Mouse (Mus musculus) forebrain, postnatal 0 days (tissue): ENCODE results near the gene Tcte1. TPM values are rescaled to one million over a fixed set of nuclear protein-coding genes. Genes with fewer than 3 reads are reported as not detected.
A peak's percentile ranks its signal among the peaks of the same experiment; 100 is the strongest.

ENCODE experiments used
- ATAC-seq: fragments of 200-750 bp; cut with Nextera tagmentation; 2 replicates; pipeline ENCODE4 v1.8.0; 2017; ENCODE audit warnings: mild to moderate bottlenecking, moderate library complexity
- DNase-seq: peaks from one replicate; pipeline ENCODE4 v3.0.0-alpha.2; 2015
- H3K27ac ChIP-seq: fragments of 300-500 bp; sonication (generic); 2 replicates; pipeline ENCODE4 v1.5.1; 2014; ENCODE audit warnings: low read depth, mild to moderate bottlenecking, antibody characterized with exemption, low read length, moderate library complexity, mixed read lengths
- H3K27me3 ChIP-seq: fragments of 300-500 bp; sonication (generic); 2 replicates; pipeline ENCODE4 v1.6.1; 2014; ENCODE audit warnings: mild to moderate bottlenecking, low read length, mixed read lengths; ENCODE audit not compliant: insufficient read depth
- H3K36me3 ChIP-seq: fragments of 300-500 bp; sonication (generic); 2 replicates; pipeline ENCODE4 v1.6.1; 2014; ENCODE audit warnings: mild to moderate bottlenecking, moderate library complexity; ENCODE audit not compliant: insufficient read depth
- H3K4me1 ChIP-seq: fragments of 300-500 bp; sonication (generic); 2 replicates; pipeline ENCODE4 v1.6.1; 2014; ENCODE audit warnings: antibody characterized with exemption; ENCODE audit not compliant: insufficient read depth
- H3K4me2 ChIP-seq: fragments of 300-500 bp; sonication (generic); 2 replicates; pipeline ENCODE4 v1.6.1; 2014; ENCODE audit warnings: low read depth, mild to moderate bottlenecking, moderate library complexity
- H3K4me3 ChIP-seq: fragments of 300-500 bp; sonication (generic); 2 replicates; pipeline ENCODE4 v1.5.1; 2014; ENCODE audit warnings: low read depth, low read length, mixed read lengths
- H3K9ac ChIP-seq: fragments of 300-500 bp; sonication (generic); 2 replicates; pipeline ENCODE4 v1.6.1; 2014; ENCODE audit warnings: mild to moderate bottlenecking
- H3K9me3 ChIP-seq: fragments of 300-500 bp; sonication (generic); 2 replicates; pipeline ENCODE4 v1.6.1; 2016; ENCODE audit warnings: low read length
- CTCF ChIP-seq: sonication (generic); IDR thresholded peaks from 2 replicates; pipeline ENCODE4 v1.5.1; 2016; ENCODE audit warnings: antibody characterized with exemption, control low read depth, low read depth
- WGBS: fragments of 180-500 bp; shearing (Covaris S2); extraction: QIAGEN DNeasy Blood & Tissue Kit; methylation state at CpG from one replicate; pipeline ENCODE4 v1.1.7; 2014; 5-methylcytosine and 5-hydroxymethylcytosine counted together
- polyA plus RNA-seq: library from polyadenylated mRNA; unstranded; fragments of >200 nt; fragmentation: Nextera tagmentation; extraction: Ambion mirVana; gene quantifications from 2 replicates; pipeline ENCODE4 v1.2.1, GENCODE M21; 2015
- total RNA-seq: library from RNA; depleted of rRNA; stranded (reverse); fragments of >200 nt; gene quantifications from 2 replicates; pipeline ENCODE4 v1.2.3, GENCODE M21; 2014

The Tcte1 gene
- total and polyA plus RNA-seq, 2 experiments from 2014 or later, result 1.4 to 5.7 TPM

DNA sequence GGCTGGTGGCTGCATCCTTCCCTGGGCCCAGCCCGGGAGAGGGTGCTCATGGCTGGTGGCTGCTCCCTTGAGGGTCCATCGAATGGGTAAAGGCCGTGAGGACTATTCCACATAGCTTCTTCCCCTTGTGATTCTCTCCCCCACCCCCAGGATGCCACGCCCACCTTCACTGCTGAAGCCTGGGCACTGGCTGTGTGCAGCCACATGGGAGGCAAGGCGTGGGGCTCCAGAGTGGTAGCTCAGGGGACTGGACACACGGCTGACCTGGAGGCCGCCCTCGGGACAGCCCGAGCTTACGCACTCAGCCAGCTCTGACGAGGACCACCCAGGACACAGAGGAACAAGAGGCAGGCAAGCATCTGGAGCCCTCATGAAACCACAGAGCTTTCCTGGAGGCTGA, 3.1 kb upstream of the Tcte1 start:
- ATAC-seq (no peak), DNase-seq (no peak)
- H3K9me3 ChIP-seq, result no peaks in the 10 kb centered on the region
- H3K9ac ChIP-seq, result no peak overlapping the region
- 85% methylated on average over 11 of the region's 11 CpGs for WGBS
- TF ChIP-seq CTCF, result no peak
- no peak overlapping the region for H3K27ac ChIP-seq
- H3K4me1 ChIP-seq, result peaks cover 12% of the 10 kb centered on the region; the same call in 1 of the 2 replicates
- H3K4me2 ChIP-seq, result no peak overlapping the region
- no peaks in the 10 kb centered on the region for H3K27me3 ChIP-seq
- H3K36me3 ChIP-seq, result peaks cover 18% of the 10 kb centered on the region
- H3K4me3 ChIP-seq, result no peak overlapping the region

DNA sequence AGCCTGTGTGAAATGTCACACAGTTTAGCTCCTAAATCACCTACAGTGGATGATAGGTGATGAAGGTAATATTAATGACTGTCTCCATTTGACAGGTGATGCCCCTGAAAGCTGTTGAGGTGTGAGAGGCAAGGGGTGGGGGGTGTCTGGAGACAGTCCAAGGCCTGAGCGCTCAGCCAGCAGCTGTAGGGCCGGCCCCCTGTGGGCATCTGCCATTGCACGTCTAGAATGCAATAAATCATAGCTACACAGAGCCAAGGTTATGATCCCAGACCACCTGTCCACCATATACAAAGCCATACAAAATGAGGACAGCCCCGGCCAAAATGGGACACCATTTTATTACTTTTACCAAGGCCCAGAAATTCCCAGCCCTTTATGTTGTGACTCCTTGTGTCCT, 1.7 kb downstream of the Tcte1 start:
- no peak for ATAC-seq
- 61% methylated on average over 4 of the region's 4 CpGs for WGBS
- no peak for DNase-seq

DNA sequence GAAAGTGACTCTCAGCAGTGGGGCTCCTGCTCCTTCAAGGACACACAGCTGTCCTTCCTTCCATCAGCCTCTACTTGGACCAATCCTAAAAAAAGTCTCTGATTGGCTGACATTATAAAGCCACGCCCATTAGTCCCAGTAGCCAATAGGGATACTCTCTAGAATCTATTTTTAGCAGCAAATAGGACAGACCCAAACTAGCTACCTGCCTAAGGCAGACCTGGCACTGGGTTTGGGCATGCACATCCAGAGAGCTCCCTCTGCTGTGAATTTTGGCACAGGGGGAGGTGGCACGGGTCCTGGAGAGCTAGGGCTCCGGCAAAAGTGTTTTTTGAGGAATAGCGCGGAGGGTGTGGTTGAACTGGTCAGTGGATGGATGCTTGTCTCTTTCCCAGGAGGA, 3.3 kb downstream of the Tcte1 start:
- no peak overlapping the region for H3K4me3 ChIP-seq
- H3K4me1 ChIP-seq, result peaks cover 15% of the 10 kb centered on the region; the same call in 1 of the 2 replicates
- H3K27me3 ChIP-seq, result no peaks in the 10 kb centered on the region
- WGBS, result 13% methylated on average over 5 of the region's 5 CpGs
- H3K9ac ChIP-seq, result no peak overlapping the region
- TF ChIP-seq CTCF, result no peak
- DNase-seq (no peak), ATAC-seq (no peak)
- H3K36me3 ChIP-seq, result no peaks in the 10 kb centered on the region
- no peak overlapping the region for H3K27ac ChIP-seq
- no peaks in the 10 kb centered on the region for H3K9me3 ChIP-seq
- no peak overlapping the region for H3K4me2 ChIP-seq

More for the DNA sequence above, 1.7 kb downstream of the Tcte1 start:
- no peaks in the 10 kb centered on the region for H3K27me3 ChIP-seq
- H3K9ac ChIP-seq, result no peak overlapping the region
- no peak overlapping the region for H3K4me3 ChIP-seq
- H3K36me3 ChIP-seq, result 0 out of 2 replicates have a peak, but pooled peaks cover 7% of the 10 kb centered on the region
- H3K4me1 ChIP-seq, result peaks cover 12% of the 10 kb centered on the region; the same call in 1 of the 2 replicates
- no peaks in the 10 kb centered on the region for H3K9me3 ChIP-seq
- no peak overlapping the region for H3K27ac ChIP-seq
- TF ChIP-seq CTCF, result no peak
- H3K4me2 ChIP-seq, result no peak overlapping the region

DNA sequence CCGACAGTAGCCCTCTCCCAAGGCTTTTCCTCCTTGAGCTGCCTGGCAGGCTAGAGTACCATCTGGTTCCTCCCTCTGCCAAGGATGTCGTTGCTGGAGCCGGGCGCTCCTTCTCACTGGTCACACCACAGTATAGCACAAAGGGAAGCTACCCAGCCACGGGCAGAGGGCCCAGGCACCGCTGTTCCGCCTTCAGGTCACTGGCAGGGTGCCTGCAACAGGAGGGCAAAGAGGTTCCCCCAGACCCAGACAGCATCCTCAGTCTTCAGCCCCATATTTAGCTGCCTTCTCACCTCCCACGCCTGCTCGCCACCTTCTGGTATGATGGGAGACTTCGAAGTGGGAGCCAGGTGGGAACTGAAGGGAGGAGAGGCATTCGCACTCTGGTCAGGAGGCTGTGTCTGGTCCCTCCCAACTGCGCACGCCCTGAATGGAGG, 7.1 kb downstream of the Tcte1 start:
- DNase-seq (peak; percentile 74), ATAC-seq (peak; percentile 88)
- H3K9ac ChIP-seq, result no peak overlapping the region
- H3K4me3 ChIP-seq, result no peak overlapping the region
- 35% methylated on average over 13 of the region's 13 CpGs for WGBS
- TF ChIP-seq CTCF, result peak; percentile 29
- no peaks in the 10 kb centered on the region for H3K9me3 ChIP-seq
- no peaks in the 10 kb centered on the region for H3K36me3 ChIP-seq
- H3K4me2 ChIP-seq, result no peak overlapping the region
- H3K4me1 ChIP-seq, result peaks cover 3% of the 10 kb centered on the region; the same call in 1 of the 2 replicates
- no peaks in the 10 kb centered on the region for H3K27me3 ChIP-seq
- peak overlapping the region; percentile 50 for H3K27ac ChIP-seq

DNA sequence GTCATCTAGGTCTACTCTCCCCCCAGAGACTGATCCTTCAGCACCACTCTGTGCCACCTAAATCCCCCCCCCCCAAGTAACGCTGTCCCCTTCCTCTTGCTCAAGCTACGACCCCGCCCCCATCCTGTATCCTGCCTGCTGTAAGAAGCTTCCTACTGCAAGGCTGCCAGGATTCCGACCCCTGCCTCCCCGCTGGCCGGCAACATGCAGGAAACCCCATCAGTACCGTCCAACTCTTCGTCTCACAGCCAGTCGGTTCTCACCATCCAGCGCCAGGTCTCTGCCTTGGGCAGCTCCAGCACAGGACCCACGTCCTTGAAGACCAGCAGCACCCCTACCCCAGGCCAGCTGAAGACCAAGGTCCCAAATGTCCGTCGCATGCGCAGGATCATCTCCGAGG, 9.7 kb downstream of the Tcte1 start:
- no peak for DNase-seq

DNA sequence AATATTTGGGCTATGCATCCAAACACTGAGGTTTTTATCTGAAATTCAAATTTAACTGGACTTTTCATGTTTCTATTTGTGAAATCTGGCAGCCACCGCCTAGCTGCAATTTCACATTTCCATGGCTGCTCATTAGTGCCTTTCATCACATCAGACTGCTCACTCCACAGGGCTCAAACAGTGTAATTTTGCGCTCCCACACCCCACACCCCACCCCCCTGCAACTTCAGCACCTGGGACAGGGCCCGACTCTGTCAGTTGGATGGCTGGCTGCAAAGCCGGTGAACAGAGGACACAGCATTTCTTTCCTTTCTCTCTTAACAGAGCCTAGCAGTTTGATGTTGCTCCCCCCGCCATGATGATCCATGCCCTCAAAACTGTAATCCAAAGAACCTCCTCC, 13.0 kb downstream of the Tcte1 start:
- Histone ChIP-seq H3K9ac (no peak overlapping the region), H3K4me3 (no peak overlapping the region), H3K27me3 (no peaks in the 10 kb centered on the region), H3K4me1 (peaks cover 4% of the 10 kb centered on the region; the same call in 1 of the 2 replicates), H3K4me2 (no peak overlapping the region), H3K27ac (no peak overlapping the region), H3K9me3 (no peaks in the 10 kb centered on the region), H3K36me3 (no peaks in the 10 kb centered on the region)
- TF ChIP-seq CTCF, result no peak
- peak; percentile 56; the same call in 1 of the 2 replicates for ATAC-seq
- 13% methylated on average over 5 of the region's 5 CpGs for WGBS
- no peak for DNase-seq

More for the DNA sequence above, 9.7 kb downstream of the Tcte1 start:
- peaks cover 7% of the 10 kb centered on the region for H3K4me1 ChIP-seq
- H3K9me3 ChIP-seq, result no peaks in the 10 kb centered on the region
- no peak overlapping the region for H3K27ac ChIP-seq
- no peak for TF ChIP-seq CTCF
- ATAC-seq, result no peak
- no peak overlapping the region for H3K4me2 ChIP-seq
- no peak overlapping the region for H3K9ac ChIP-seq
- WGBS, result 56% methylated on average over 15 of the region's 15 CpGs
- H3K4me3 ChIP-seq, result no peak overlapping the region
- no peaks in the 10 kb centered on the region for H3K36me3 ChIP-seq
- no peaks in the 10 kb centered on the region for H3K27me3 ChIP-seq

DNA sequence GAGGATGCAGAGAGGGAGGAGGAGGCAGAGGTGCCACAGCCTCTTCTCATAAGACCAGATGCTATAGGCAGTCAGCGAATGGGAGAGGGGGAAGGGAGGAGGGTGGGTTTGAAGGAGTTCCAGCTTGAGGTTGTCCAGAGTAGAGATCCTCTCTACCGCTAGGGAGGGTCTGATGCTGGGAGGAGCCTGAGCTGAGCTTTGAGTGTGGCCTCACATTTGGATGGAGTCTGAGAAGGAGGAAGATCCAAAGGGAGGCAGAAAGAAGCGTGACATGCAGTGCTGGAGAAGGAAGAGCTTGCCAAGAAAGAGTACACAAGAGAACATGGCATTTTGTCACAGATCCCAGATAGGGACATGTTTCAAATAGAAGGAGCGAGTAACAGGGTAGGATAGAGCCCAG, 15.2 kb downstream of the Tcte1 start:
- no peak; the same call in 1 of the 2 replicates for ATAC-seq
- no peak overlapping the region for H3K9ac ChIP-seq
- H3K4me2 ChIP-seq, result no peak overlapping the region
- H3K4me1 ChIP-seq, result peaks cover 4% of the 10 kb centered on the region; the same call in 1 of the 2 replicates
- no peaks in the 10 kb centered on the region for H3K27me3 ChIP-seq
- H3K36me3 ChIP-seq, result no peaks in the 10 kb centered on the region; the same call in 1 of the 2 replicates
- H3K27ac ChIP-seq, result no peak overlapping the region
- no peak for DNase-seq
- TF ChIP-seq CTCF, result no peak
- H3K9me3 ChIP-seq, result no peaks in the 10 kb centered on the region
- 58% methylated on average over 4 of the region's 4 CpGs for WGBS
- H3K4me3 ChIP-seq, result no peak overlapping the region

DNA sequence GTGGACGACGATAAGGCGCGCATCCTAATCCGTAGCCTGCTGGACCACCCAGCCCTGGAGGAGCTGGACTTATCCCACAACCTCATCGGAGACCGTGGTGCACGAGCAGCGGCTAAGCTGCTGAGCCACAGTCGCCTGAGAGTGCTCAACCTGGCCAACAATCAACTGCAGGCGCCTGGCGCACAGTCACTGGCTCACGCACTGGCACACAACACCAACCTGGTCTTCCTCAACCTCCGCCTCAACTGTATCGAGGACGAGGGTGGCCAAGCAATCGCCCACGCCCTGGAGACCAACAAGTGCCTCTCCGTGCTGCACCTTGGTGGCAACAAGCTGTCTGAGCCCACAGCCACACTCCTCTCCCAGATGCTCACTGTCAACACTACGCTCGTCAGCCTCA, 16.4 kb downstream of the Tcte1 start:
- Histone ChIP-seq H3K27me3 (no peaks in the 10 kb centered on the region), H3K4me2 (no peak overlapping the region), H3K4me1 (peaks cover 4% of the 10 kb centered on the region; the same call in 1 of the 2 replicates), H3K9me3 (no peaks in the 10 kb centered on the region), H3K36me3 (peaks cover 5% of the 10 kb centered on the region), H3K9ac (no peak overlapping the region), H3K27ac (no peak overlapping the region), H3K4me3 (no peak overlapping the region)
- ATAC-seq, result no peak
- TF ChIP-seq CTCF, result no peak
- DNase-seq, result no peak
- 78% methylated on average over 21 of the region's 21 CpGs for WGBS
